Mouse (Mus musculus) embryo, embryonic 11 days (tissue): ENCODE measurements around the gene Unc119.

Experiments
- DNase-seq: peaks from one replicate; pipeline ENCODE4 v3.0.0-alpha.2; 2015

Gene Unc119

GRCm38 (mm10) chr11:78343381-78344327 is at the start of gene Unc119:
TSS of gene Unc119 (plus strand) at chr11:78343482.
- peak; percentile 93 for DNase-seq

DNA sequence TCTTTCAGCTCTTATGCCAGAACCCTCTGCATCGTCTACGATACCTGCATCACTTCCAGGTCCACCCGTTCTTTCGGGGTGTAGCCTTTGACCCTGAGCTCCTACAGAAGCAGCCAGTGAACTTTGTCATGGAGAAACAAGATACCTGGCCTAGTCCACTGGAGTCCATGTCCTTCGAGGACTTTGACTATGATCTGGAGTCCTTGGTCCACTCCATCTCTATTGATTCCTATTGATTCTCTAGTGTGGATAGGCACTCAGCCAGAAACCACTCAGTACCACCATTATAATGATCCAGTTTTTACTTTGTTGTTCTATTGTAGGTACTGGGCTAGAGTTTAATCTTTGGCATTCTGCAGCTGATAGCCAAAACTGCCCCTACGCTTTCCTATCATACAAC is 48.7 kb upstream of the Unc119 start:
- no peak for DNase-seq

DNA sequence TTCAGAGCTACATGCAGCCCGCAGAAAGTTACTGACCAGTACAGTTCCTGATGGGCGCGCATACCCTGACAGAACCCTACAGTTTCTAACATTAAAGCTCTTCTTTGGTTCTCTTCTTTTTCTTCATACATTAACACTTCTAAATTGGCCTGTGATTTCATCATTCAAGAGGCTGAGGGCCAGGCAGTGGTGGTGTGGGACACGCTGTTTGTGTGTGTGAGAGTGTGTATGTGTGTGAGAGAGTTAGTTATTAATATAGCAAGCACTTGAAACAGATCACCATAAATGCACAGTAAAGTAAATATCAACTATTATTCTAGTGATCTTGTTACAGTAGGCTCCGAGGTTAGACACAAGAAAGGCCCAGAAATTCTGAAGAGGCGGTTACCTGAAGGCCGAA is 42.4 kb upstream of the Unc119 start:
- no peak for DNase-seq

DNA sequence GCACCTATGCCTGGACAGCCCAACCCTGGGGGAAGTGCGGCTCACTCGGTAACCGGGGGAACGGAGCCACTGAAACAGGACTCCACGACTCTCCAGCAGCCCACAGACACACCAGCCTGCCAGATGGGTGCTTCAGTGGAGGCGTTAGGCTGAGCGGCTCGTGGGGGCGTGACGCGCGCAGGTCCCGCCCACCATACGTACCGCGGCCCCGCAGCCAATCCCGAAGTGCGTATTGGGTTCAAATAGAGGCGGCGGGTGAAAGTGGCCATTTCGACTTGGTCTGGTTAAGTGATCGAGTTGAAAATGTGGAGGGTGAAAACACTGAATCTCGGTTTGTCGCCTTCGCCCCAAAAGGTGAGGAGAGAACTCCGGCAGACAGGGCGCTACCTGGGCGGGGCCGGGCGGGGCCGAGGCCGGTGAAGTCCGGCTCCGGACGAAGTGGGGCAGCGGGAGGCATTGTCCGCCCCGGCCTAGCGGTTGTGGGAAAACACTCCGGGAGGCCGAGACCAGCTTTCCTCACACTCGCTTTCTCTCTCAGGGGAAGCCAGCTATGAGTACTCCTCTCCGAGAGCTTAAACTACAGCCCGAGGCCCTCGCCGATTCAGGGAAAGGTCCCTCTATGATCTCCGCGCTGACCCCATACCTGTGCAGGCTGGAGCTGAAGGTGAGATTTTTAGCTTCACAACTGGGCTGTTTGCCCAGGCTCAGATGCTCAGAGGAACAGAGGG is 41.8 kb upstream of the Unc119 start, which contains the start of gene Spag5:
Spag5 (plus strand) TSS at position 173 of the 728 bp plus-strand sequence.
- peak; percentile 96 for DNase-seq

DNA sequence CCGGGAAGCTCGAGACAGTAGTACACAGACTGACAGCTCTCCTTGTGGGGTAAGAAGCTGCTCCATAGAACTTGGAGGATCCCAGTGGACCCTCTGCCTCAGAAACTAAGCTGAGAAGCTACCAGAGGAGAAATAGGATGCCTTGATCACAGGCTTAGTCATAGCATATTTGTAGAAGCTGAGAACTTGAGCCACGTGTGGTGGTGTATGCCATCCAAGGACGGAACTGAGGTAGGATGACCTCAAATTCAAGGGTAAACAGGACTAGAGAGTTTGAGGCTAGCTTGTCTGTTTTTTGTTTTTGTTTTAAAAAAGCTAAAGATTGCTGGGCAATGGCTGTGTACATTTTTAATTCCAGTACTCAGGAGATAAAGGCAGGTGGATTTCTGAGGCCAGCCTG is 38.0 kb upstream of the Unc119 start:
- no peak for DNase-seq

DNA sequence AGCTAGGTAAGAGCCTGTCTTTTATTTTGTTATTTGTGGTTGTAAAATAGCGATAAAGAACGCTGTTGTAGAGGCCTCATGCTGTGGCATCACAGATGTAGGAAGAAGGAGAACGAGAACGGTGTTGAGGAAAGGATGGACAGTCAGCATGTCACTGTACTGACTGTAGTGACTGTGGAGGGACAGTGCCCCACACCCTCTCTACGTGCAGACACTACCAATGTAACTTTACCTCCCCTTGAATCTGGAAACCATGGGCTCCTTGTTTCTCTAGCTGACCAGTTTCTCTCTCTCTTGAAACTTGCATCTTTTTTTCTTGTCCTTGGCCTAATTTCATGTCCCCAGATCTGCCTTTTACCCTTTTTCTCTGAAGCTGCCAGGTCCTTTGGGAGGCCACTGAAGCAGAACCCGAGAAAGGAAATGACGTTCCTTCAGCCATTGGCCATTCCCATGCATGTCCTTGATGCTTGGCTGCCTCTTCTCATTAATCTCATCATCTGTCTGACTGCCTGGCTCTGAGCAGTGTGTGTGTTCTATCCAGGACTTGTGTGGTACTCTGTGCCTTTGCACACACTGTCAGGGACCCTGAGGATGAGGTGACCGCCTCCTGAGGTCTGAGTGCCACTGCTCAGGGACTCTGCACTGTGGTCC is 32.3 kb upstream of the Unc119 start:
- no peak for DNase-seq

- no peak for DNase-seq
These were observed 29.6 kb upstream of the Unc119 start for GRCm38 (mm10) chr11:78313662-78314061.

DNA sequence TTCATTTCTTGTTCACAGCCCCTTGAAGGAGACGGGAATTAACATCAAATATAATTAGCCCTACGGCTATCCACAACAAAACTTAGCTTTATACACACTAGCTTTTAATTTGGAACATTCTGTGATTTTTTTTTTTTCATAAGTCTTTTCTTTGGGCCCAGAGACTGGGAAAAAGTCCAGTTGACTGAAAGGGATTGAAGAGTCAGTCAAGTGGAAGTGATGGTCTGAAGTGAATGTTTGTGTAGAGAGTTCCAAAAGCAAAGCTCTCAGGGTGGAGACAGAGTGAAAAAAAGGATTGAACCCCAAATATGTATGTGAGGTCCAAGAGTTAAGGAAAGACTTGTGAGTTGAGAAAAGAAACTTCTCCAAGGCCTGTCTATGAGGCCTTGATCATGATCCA is 24.9 kb upstream of the Unc119 start:
- no peak for DNase-seq

GRCm38 (mm10) chr11:78322076-78322831 is 21.0 kb upstream of the Unc119 start:
- DNase-seq, result no peak

DNA sequence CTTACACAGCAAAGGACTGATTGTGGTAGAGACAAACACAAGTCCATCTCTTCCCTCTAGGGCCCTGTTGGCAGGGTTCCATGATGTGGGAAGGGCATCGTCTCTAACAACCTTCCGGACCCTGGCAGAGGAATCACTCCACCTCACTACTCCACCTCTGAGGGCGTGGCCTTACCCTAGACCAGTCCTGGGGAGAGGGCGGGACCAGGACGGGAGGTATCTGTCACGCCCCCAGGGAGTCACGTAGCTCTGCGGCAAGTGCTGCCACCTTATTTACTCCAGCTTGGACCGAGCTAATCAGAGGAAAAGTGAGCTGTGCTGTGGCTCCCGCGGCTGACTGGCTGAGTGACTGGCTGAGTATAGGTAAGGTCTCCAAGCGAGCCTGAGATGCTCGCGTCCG is 20.4 kb upstream of the Unc119 start, which contains the start of gene Aldoc:
Aldoc (plus strand) TSS at position 109 of the 400 bp plus-strand sequence.
- peak; percentile 87 for DNase-seq

DNA sequence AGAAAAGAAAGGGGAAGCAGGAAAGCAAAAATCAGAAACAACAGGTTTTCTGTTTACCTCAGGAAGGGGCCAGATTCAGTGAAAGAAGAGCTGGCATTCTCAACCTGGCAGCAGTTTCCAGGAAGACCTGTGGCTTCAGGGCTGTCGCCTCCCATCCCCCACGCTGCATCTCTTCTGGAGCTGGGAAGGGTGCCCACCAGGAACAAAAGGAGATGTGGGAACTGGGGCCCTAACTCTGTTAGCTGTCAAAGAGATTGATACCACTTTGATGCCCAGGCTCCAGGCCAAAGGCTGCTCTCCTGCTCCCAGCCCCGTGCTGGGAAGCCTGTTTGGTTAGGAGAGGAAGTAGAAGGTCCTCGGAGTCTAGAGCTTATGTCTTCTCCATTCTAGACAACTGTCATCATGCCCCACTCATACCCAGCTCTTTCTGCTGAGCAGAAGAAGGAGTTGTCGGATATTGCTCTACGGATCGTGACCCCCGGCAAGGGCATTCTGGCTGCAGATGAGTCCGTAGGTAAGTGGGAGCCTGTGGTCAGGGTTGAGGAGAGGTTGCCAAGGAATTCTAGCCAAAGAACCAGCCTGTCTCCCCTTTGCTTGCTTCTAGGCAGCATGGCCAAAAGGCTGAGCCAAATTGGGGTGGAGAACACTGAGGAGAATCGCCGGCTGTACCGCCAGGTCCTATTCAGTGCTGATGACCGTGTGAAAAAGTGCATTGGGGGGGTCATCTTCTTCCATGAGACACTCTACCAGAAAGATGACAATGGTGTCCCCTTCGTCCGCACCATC is 19.1 kb upstream of the Unc119 start:
- DNase-seq, result no peak

DNA sequence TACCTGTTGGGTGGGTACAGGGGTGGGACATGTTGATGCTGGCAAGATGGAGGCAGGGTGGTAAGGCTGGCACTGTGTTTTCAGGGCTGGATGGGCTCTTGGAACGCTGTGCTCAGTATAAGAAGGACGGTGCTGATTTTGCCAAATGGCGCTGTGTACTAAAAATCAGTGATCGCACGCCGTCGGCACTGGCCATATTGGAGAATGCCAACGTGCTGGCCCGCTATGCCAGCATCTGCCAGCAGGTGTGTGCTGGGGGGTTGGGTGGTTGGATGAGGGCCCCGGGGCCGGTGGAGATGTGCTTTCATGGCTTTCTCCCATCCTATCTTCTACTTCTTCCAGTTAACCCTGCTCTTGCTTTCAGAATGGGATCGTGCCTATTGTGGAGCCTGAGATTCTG is 18.3 kb upstream of the Unc119 start:
- no peak for DNase-seq

GRCm38 (mm10) chr11:78327215-78327614 is 16.1 kb upstream of the Unc119 start:
- DNase-seq, result no peak

DNA sequence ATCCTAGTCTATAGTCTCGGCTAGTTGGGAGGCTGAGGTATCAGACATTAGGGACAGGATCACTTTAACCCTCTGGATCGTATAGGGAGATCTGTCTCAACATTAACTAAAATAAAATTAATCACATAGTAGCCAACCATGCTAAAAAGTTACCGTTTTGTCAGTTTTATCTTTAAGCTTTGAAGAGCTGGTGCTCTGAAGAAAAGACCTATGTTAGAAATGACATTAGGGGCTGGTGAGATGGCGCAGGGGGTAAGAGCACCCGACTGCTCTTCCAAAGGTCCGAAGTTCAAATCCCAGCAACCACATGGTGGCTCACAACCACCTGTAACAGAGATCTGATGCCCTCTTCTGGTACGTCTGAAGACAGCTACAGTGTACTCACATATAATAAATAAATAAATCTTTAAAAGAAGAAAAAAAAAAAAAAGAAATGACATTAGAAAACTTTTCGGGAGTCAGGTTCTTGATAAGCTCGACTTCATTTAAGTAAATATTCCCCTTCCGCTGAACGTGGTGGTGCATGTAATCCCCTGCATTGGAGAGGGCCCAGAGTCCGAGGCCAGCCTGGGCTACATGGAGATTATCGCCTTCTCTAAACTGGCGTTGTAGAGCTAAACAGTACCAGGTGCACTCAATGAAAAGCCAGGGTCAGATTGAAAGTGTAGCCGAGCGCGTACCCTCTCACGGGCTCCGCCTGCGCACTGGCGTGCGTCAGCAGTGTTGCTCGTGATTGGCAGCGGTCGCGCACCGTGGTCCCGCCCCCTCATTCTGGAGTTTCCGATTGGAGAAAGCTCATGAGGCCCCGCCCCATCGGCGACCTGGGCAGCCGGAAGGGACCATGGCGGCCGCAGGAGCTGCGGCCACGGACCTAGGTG is 15.4 kb upstream of the Unc119 start, which contains the start of gene Pigs:
Pigs (plus strand) TSS at position 782 of the 878 bp plus-strand sequence.
- peak; percentile 98 for DNase-seq

DNA sequence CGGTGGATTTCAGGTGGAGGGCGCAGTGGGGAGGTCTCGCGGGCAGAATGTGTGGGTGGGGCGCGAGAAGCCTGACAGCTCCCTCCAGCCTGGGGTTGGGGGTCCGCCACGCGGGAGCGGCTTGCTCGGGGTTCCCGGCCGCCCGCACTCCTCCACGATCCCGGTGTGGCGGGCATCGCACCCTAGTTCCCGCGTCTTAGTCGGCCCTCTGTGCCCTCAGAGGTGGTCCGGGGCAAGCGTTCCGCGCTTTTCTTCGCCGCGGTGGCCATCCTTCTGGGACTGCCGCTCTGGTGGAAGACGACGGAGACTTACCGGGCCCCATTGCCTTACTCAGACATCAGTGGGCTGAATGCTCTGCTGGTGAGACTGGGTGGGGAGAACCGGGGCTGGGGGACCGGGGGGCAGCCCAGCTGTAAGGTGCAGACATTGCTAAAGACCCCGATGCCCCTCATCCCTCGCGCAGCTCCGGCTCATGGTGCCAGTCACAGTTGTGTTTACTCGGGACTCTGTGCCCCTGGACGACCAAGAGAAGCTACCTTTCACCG is 14.7 kb upstream of the Unc119 start:
- no peak for DNase-seq

DNA sequence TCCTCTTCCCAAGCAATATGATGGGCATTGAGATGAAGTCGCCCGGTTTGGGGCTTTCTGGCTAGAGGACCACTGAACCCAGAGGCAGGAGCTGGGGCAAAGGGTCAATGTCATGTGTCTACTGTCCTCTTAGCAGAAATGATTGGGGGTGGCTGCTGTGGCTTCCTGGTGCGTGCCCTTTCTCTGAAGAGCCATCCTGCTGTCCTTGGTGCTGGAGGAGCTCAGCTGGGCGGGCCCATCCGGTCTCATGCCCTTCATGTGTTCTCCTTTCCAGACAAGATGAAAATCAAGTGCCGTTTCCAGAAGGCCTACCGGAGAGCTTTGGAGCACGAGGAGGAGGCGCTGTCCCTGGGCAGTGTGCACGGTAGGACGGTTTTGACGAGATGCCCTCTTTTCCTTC is 10.6 kb upstream of the Unc119 start:
- no peak for DNase-seq

DNA sequence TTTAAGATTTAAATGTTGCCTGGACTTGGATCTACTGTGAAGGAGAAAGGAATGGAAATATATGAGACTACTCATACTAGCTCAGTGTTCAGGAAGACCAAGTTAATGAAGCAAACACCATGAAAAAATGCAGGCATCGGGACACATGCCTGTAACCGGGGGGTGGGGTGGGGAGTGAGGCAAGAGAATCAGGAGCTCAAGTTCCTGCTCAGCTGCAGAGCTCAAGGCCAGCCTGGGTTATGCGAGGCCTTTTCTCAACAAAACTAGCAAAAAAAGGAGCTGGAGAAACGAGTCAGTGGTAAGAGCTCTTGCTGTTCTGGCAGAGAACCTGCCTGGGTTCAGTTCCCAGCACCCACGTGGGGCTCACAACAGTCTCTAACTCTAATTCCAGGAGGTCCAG is 9.3 kb upstream of the Unc119 start:
- no peak for DNase-seq

DNA sequence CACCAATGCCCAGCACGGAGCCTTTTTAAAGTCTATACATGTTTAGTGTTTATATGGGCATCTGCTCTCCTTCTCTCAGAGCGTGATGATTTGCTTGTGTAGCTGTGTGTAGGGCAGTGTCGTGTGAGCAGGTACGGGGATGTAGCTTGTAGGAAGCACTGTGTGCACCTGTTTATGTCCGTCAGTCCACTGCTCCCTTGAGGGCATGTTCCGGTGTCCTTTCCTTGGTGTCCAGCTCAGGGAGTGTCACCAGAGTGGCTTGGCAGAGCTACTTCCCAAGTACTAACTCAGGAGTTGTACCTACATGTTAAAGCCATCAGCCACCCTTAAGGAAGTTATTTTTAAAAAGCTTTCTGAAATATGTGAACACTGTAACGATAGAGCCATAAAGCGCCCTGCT is 6.2 kb upstream of the Unc119 start:
- DNase-seq, result no peak

DNA sequence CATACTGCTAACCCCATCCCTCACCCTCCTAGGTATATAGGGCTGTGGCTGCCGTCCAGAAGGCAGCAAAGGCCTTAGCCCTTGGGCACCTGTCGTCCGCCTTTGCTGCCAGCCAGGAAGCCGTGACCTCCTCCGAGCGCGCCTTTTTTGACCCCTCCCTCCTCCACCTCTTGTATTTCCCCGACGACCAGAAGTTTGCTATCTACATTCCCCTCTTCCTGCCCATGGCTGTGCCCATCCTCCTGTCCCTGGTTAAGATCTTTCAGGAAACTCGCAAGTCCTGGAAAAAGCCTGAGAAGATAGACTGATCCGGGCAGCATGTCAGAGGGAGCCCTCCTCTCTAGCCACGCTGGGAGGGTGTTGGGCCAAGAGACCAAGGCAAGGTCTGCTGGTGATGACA is 1.6 kb upstream of the Unc119 start:
- no peak for DNase-seq

DNA sequence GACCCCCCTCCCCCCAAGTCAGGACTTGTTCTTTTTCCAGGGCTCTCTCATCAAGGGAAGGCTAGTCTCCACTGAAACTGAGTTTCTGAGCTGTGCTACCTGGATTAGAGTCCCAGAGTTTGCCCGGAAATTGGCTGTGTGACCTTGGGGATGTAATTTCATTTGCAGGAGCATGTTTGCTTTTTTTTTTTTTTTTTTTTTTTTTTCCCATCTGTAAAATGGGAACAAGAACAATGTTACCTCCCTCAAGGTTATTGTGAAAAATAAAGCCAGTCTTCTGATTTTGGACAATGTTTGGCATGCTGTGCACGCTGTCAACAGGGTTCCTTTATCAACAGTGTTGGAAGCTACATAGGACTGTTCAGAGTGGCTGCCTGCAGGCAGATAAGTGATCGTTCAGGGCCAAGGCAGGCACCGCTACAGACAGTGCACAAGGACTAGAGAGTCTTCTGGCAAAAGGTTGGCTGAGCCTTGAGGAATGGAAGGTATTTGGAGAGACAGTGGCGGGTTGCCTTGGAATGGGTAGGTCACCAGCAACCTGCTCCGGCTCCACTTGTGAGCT is 1.1 kb downstream of the Unc119 start:
- DNase-seq, result no peak
